Mouse (Mus musculus) lung, adult 2 months (tissue): Measurements from ENCODE around the gene Men1.

Experiments
- CTCF ChIP-seq: fragments of 200-500 bp; IDR thresholded peaks from 2 replicates; pipeline ENCODE4 v1.5.1; 2011; ENCODE audit warnings: mild to moderate bottlenecking, low read length, control low read depth; ENCODE audit not compliant: insufficient read depth
- POLR2A ChIP-seq: fragments of 200-500 bp; IDR thresholded peaks from 2 replicates; pipeline ENCODE4 v1.6.1; 2011; ENCODE audit warnings: low read depth, mild to moderate bottlenecking, control low read depth, low read length, borderline replicate concordance; ENCODE audit errors: extremely low read depth

GRCm38 (mm10) chr19:6294301-6294700, 40.5 kb upstream of the Men1 start:
- TF ChIP-seq CTCF (no peak), POLR2A (no peak)
